In genomic region chr17:75139731-75140130, GRCm38 (mm10) we compare ENCODE assay signal across 25 mouse cellular contexts.
"Had no signal": no experiment of that assay in that cellular context is flagged by ENCODE, and none has a peak within 500 bp of the region (broad histone marks: within the 10 kb centered on the region; RNA-seq: fewer than 3 reads in every experiment).

No protein-coding gene starts in this region.

- H3K9ac ChIP-seq: heart, embryonic 13.5 days; heart, embryonic 15.5 days; hindbrain, embryonic 13.5 days; hindbrain, embryonic 15.5 days; kidney, embryonic 15.5 days; limb, embryonic 13.5 days; limb, embryonic 15.5 days had no signal

- H3K27me3 ChIP-seq: heart, embryonic 13.5 days; heart, embryonic 15.5 days; hindbrain, embryonic 13.5 days; hindbrain, embryonic 15.5 days; kidney, embryonic 15.5 days; limb, embryonic 13.5 days; limb, embryonic 15.5 days had no signal

- H3K4me1 ChIP-seq: hindbrain, embryonic 13.5 days; hindbrain, embryonic 15.5 days; kidney, embryonic 15.5 days; limb, embryonic 13.5 days; limb, embryonic 15.5 days had no signal

- H3K9me3 ChIP-seq: heart, embryonic 13.5 days; heart, embryonic 15.5 days; hindbrain, embryonic 13.5 days; hindbrain, embryonic 15.5 days; kidney, embryonic 15.5 days; limb, embryonic 13.5 days; limb, embryonic 15.5 days had no signal

- H3K27ac ChIP-seq: heart, adult 2 months; heart, embryonic 13.5 days; heart, embryonic 15.5 days; hindbrain, embryonic 13.5 days; hindbrain, embryonic 15.5 days; hindbrain, postnatal 0 days; kidney, embryonic 15.5 days; kidney, postnatal 0 days; limb, embryonic 13.5 days; limb, embryonic 15.5 days had no signal

- ATAC-seq: hindbrain, postnatal 0 days; intestine, embryonic 16.5 days had no signal

- H3K36me3 ChIP-seq: heart, embryonic 13.5 days; heart, embryonic 15.5 days; hindbrain, embryonic 13.5 days; hindbrain, embryonic 15.5 days; kidney, embryonic 15.5 days; limb, embryonic 15.5 days had no signal

- DNase-seq: gastrocnemius, postnatal 14 days; gastrocnemius, postnatal 36 days; heart, adult 2 months; heart, postnatal 14 days; heart, postnatal 36 days; kidney, adult 11 months; kidney, adult 2 months; kidney, adult 9 months; kidney, postnatal 14 days; kidney, postnatal 36 days; layer of hippocampus, adult 9-11 months; layer of hippocampus, postnatal 36 days; left cerebral cortex, postnatal 4 days had no signal

- H3K4me2 ChIP-seq: heart, embryonic 11.5 days; heart, embryonic 13.5 days; heart, embryonic 15.5 days; hindbrain, embryonic 13.5 days; hindbrain, embryonic 15.5 days; kidney, embryonic 15.5 days; limb, embryonic 13.5 days; limb, embryonic 15.5 days; liver, embryonic 11.5 days had no signal

- H3K4me3 ChIP-seq: heart, adult 2 months; heart, embryonic 13.5 days; heart, embryonic 15.5 days; hindbrain, embryonic 13.5 days; hindbrain, embryonic 15.5 days; kidney, embryonic 15.5 days; limb, embryonic 13.5 days; limb, embryonic 15.5 days had no signal
